Mouse (Mus musculus) forebrain, embryonic 14.5 days (tissue): ENCODE data around the gene Hist1h1b. TPM values are rescaled to one million over a fixed set of nuclear protein-coding genes. Genes with fewer than 3 reads are reported as not detected.
"Not testable (repeated sequence)": the region's sequence is repeated elsewhere in the genome, so short reads cannot be mapped to it uniquely, and the experiment has no call there.

Experiments used
- ATAC-seq: fragments of 200-750 bp; cut with Nextera tagmentation; 2 replicates; pipeline ENCODE4 v1.8.0; 2017; ENCODE audit warnings: mild to moderate bottlenecking, moderate library complexity
- DNase-seq: peaks from one replicate; pipeline ENCODE4 v3.0.0-alpha.2; 2015; ENCODE audit warnings: low spot score
- H3K27ac ChIP-seq: fragments of 300-500 bp; sonication (generic); 2 replicates; pipeline ENCODE4 v1.5.1; 2014; ENCODE audit warnings: low read depth, mild to moderate bottlenecking, control low read depth, low read length, moderate library complexity
- H3K27me3 ChIP-seq: fragments of 300-500 bp; sonication (generic); replicated peaks from 2 replicates; pipeline ENCODE4 v1.6.1; 2014; ENCODE audit warnings: low read length, control low read depth, mixed read lengths; ENCODE audit not compliant: control insufficient read depth, insufficient read depth
- H3K36me3 ChIP-seq: fragments of 300-500 bp; sonication (generic); 2 replicates; pipeline ENCODE4 v1.6.1; 2014; ENCODE audit warnings: low read length, control low read depth; ENCODE audit not compliant: control insufficient read depth, insufficient read depth
- H3K4me1 ChIP-seq: fragments of 300-500 bp; sonication (generic); 2 replicates; pipeline ENCODE4 v1.6.1; 2014; ENCODE audit warnings: antibody characterized with exemption, low read length, control low read depth; ENCODE audit not compliant: control insufficient read depth, insufficient read depth
- H3K4me2 ChIP-seq: fragments of 300-500 bp; sonication (generic); 2 replicates; pipeline ENCODE4 v1.6.1; 2014; ENCODE audit warnings: mild to moderate bottlenecking, control low read depth, low read length
- H3K4me3 ChIP-seq: fragments of 300-500 bp; sonication (generic); 2 replicates; pipeline ENCODE4 v1.5.1; 2014; ENCODE audit warnings: low read depth, low read length, control low read depth
- H3K9ac ChIP-seq: fragments of 300-500 bp; sonication (generic); 2 replicates; pipeline ENCODE4 v1.6.1; 2014; ENCODE audit warnings: mild to moderate bottlenecking, low read length, control low read depth, moderate library complexity
- H3K9me3 ChIP-seq: fragments of 300-500 bp; sonication (generic); replicated peaks from 2 replicates; pipeline ENCODE4 v1.6.1; 2016; ENCODE audit warnings: low read length, control low read depth, mixed read lengths; ENCODE audit not compliant: control insufficient read depth
- WGBS: fragments of 180-500 bp; shearing (Covaris S2); extraction: QIAGEN DNeasy Blood & Tissue Kit; methylation state at CpG from one replicate; pipeline ENCODE4 v1.1.7; 2014; 5-methylcytosine and 5-hydroxymethylcytosine counted together
- polyA plus RNA-seq: library from polyadenylated mRNA; unstranded; fragments of >200 nt; fragmentation: Nextera tagmentation; extraction: Ambion mirVana; gene quantifications from 2 replicates; pipeline ENCODE4 v1.2.1, GENCODE M21; 2014

Gene Hist1h1b
- polyA plus RNA-seq: 11.0 and 11.1 TPM in 2 replicates

GRCm38 (mm10) chr13:21779767-21780731 lies at the start of gene Hist1h1b:
Gene Hist1h1b (minus strand): TSS chr13:21780625.
- H3K4me3 ChIP-seq: peak within 1 kb of the TSS; percentile 48
- H3K9ac ChIP-seq: peak within 1 kb of the TSS; percentile 83
- peaks cover 26% of the 10 kb centered on the region for H3K4me1 ChIP-seq
- peak within 1 kb of the TSS; percentile 92 for H3K27ac ChIP-seq
- H3K9me3 ChIP-seq: no peaks in the 10 kb centered on the region
- H3K36me3 ChIP-seq: no peaks in the 10 kb centered on the region
- peak; percentile 29 for ATAC-seq
- H3K27me3 ChIP-seq: no peaks in the 10 kb centered on the region
- WGBS: under 1% methylated on average over 44 of the region's 44 CpGs
- peak; percentile 85 for DNase-seq
- peak within 1 kb of the TSS; percentile 76 for H3K4me2 ChIP-seq

DNA sequence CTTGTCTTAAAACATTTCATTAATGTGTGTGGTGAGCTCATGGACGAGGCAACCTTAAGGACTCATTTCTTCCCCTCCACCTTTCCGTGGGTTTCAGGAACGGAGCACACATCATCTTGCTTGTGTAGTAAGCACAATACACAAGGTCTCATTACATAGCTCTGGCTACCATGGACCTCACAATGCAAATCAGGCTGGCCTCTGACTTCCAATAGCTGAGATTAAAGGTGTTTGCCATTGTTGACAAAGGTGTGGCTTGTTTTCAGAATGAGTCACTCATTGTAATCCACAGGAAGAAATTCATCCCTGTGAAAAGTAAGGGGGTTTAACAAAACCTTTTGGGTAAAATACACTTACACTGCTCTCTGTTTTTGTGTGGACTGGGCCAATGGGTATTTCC lies 48.1 kb upstream of the Hist1h1b start:
- Histone ChIP-seq H3K36me3 (no peaks in the 10 kb centered on the region), H3K9ac (no peak overlapping the region), H3K4me3 (no peak overlapping the region), H3K4me1 (no peaks in the 10 kb centered on the region), H3K4me2 (no peak overlapping the region), H3K27me3 (no peaks in the 10 kb centered on the region), H3K9me3 (no peaks in the 10 kb centered on the region), H3K27ac (no peak overlapping the region)
- DNase-seq (no peak), ATAC-seq (no peak)
- 76% methylated on average over 3 of the region's 3 CpGs for WGBS

- H3K4me1 ChIP-seq, H3K4me2 ChIP-seq, DNase-seq, H3K9me3 ChIP-seq, H3K36me3 ChIP-seq, ATAC-seq, H3K27ac ChIP-seq, H3K9ac ChIP-seq, H3K4me3 ChIP-seq, H3K27me3 ChIP-seq: not testable (repeated sequence)
- 52% methylated on average over 6 of the region's 16 CpGs for WGBS
These were observed 39.9 kb upstream of the Hist1h1b start for GRCm38 (mm10) chr13:21820082-21820890.

DNA sequence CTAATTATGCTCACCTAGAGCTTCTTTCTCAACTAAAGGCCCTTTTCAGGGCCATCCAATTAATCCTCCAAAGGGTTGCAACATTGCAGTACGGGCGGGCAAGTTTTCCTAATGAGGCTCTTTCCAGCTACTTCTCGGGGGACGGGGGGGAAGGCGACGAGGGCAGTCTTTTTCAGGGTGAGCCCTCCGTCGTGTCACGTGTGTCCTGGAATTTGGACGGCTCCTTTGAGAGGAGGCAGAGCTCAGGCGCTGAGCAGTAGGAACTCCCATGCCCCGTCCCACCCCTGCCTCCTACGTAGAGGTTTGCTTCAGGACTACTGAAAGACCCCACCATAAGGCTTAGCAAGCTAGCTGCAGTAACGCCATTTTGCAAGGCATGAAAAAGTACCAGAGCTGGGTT lies 31.7 kb upstream of the Hist1h1b start:
- H3K27me3 ChIP-seq, H3K9ac ChIP-seq, DNase-seq, H3K4me1 ChIP-seq, H3K9me3 ChIP-seq, H3K27ac ChIP-seq, H3K36me3 ChIP-seq: not testable (repeated sequence)
- WGBS: 0% methylated on average over 10 of the region's 14 CpGs
- ATAC-seq: peak; percentile 40
- Histone ChIP-seq H3K4me3 (0 out of 2 replicates have a peak overlapping the region, but pooled peaks have one; percentile 19), H3K4me2 (peak overlapping the region; percentile 40)

GRCm38 (mm10) chr13:21811539-21811938 lies 31.1 kb upstream of the Hist1h1b start, which contains the start of gene Hist1h4m:
Gene Hist1h4m (plus strand): TSS chr13:21811746.
- ATAC-seq: peak; percentile 63
- H3K9me3 ChIP-seq, H3K36me3 ChIP-seq, H3K27ac ChIP-seq, H3K4me1 ChIP-seq, H3K9ac ChIP-seq, H3K27me3 ChIP-seq, DNase-seq: not testable (repeated sequence)
- no CpG with 5 or more reads among the region's 24 CpGs for WGBS
- Histone ChIP-seq H3K4me3 (0 out of 2 replicates have a peak within 1 kb of the TSS, but pooled peaks have one; percentile 19), H3K4me2 (peak within 1 kb of the TSS; percentile 40)

GRCm38 (mm10) chr13:21811074-21811473 lies 30.6 kb upstream of the Hist1h1b start:
- ATAC-seq: peak; percentile 22
- H3K4me2 ChIP-seq, H3K9ac ChIP-seq, H3K4me3 ChIP-seq, H3K27me3 ChIP-seq, H3K27ac ChIP-seq, DNase-seq, H3K4me1 ChIP-seq, H3K9me3 ChIP-seq, H3K36me3 ChIP-seq: not testable (repeated sequence)
- no CpG with 5 or more reads among the region's 8 CpGs for WGBS

DNA sequence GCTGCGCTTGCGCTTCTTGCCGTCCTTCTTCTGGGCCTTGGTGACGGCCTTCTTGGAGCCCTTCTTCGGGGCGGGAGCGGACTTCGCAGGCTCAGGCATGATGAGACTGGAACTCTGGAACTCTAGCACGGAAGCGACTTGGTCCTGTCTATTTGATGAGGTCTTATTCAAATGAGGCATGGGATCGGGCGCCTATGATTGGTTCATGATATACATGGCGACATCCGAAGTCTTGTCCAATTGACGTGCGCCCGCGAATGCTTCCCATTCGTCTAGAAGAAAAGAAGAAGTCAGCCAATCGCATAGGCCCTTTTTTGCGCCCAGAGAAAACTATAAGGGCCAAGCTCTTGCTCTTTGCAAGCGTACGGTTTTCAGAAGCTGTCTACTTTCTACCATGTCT lies 29.6 kb upstream of the Hist1h1b start, which contains the start of the genes Hist1h2bq and Hist1h2ao:
Gene Hist1h2bq (minus strand): TSS at position 125 of the 400 bp plus-strand sequence.
Gene Hist1h2ao (plus strand): TSS at position 393 of the 400 bp plus-strand sequence.
- DNase-seq: not testable (repeated sequence)
- peak; percentile 97 for ATAC-seq

GRCm38 (mm10) chr13:21803058-21803457 lies 22.6 kb upstream of the Hist1h1b start:
- H3K4me1 ChIP-seq, DNase-seq, H3K27ac ChIP-seq, H3K4me2 ChIP-seq, H3K9ac ChIP-seq, H3K27me3 ChIP-seq, H3K9me3 ChIP-seq, H3K36me3 ChIP-seq, H3K4me3 ChIP-seq: not testable (repeated sequence)
- ATAC-seq: peak; percentile 70
- WGBS: no CpG with 5 or more reads among the region's 4 CpGs

More for the DNA sequence above, 29.6 kb upstream of the Hist1h1b start, which contains the start of the genes Hist1h2bq and Hist1h2ao:
- not testable (repeated sequence) for H3K27me3 ChIP-seq, H3K9ac ChIP-seq, H3K4me1 ChIP-seq, H3K4me3 ChIP-seq, H3K4me2 ChIP-seq, H3K9me3 ChIP-seq, H3K36me3 ChIP-seq, H3K27ac ChIP-seq
- no CpG with 5 or more reads among the region's 23 CpGs for WGBS
